20 mouse cellular contexts compared by ENCODE assay signal in genomic region chr6:85344929-85345328, GRCm38 (mm10).
"Had no signal": no experiment of that assay in that cellular context is flagged by ENCODE, and none has a peak within 500 bp of the region (broad histone marks: within the 10 kb centered on the region; RNA-seq: fewer than 3 reads in every experiment).

No protein-coding gene starts in this region.

- H3K9me3 ChIP-seq: limb, embryonic 10.5 days; limb, embryonic 13.5 days; liver, embryonic 12.5 days; liver, embryonic 15.5 days; lung, embryonic 15.5 days; midbrain, embryonic 12.5 days; neural tube, embryonic 13.5 days had no signal

- ATAC-seq: liver, embryonic 12.5 days; midbrain, embryonic 16.5 days had no signal

- H3K27ac ChIP-seq: kidney, postnatal 0 days; layer of hippocampus, adult 2 months; limb, embryonic 10.5 days; limb, embryonic 13.5 days; liver, embryonic 12.5 days; liver, embryonic 15.5 days; lung, embryonic 15.5 days; midbrain, embryonic 12.5 days; neural tube, embryonic 13.5 days had no signal

- H3K4me1 ChIP-seq: limb, embryonic 13.5 days; liver, embryonic 12.5 days; liver, embryonic 15.5 days; lung, embryonic 15.5 days; midbrain, embryonic 12.5 days; neural tube, embryonic 13.5 days had no signal

- H3K9ac ChIP-seq: limb, embryonic 13.5 days; liver, embryonic 12.5 days; liver, embryonic 15.5 days; lung, embryonic 15.5 days; neural tube, embryonic 13.5 days had no signal

- DNase-seq: kidney, postnatal 25 days; layer of hippocampus, adult 9-11 months; liver; lung, adult 18-20 months; lung, postnatal 10 days; lung, postnatal 36 days; retina, postnatal 1 day; thymus, adult 18-20 months; thymus, postnatal 4 days had no signal

- H3K4me2 ChIP-seq: limb, embryonic 13.5 days; liver, embryonic 12.5 days; liver, embryonic 15.5 days; lung, embryonic 15.5 days; midbrain, embryonic 12.5 days; neural tube, embryonic 13.5 days had no signal

- H3K27me3 ChIP-seq: lung, embryonic 15.5 days had no signal

- H3K36me3 ChIP-seq: limb, embryonic 10.5 days; liver, embryonic 12.5 days; liver, embryonic 15.5 days had no signal

- H3K4me3 ChIP-seq: layer of hippocampus, adult 2 months; limb, embryonic 10.5 days; limb, embryonic 13.5 days; liver, embryonic 12.5 days; liver, embryonic 15.5 days; lung, embryonic 15.5 days; midbrain, embryonic 12.5 days; myocyte; neural tube, embryonic 13.5 days had no signal
